Mouse (Mus musculus): ENCODE data around the gene Fam149a. TPM values are rescaled to one million over a fixed set of nuclear protein-coding genes. Genes with fewer than 3 reads are reported as not detected.

Fam149a gene
- polyA plus RNA-seq, 1 experiment = 13.1 TPM

GRCm38 (mm10) chr8:45308366-45308765, 73.7 kb downstream of the Fam149a start, which contains the start of gene Gm45753:
Gene Gm45753 (minus strand): TSS chr8:45308466.
- Histone ChIP-seq H3K4me1 (ENCODE audit: control insufficient read depth, insufficient read depth, insufficient read length, low read length) (no peaks in the 10 kb centered on the region; the same call in 1 of the 2 replicates), H3K27ac (replicated peaks; ENCODE audit: low read depth, low read length) (no peak within 1 kb of the TSS), H3K4me3 (ENCODE audit: insufficient read depth, low read depth, low read length) (no peak within 1 kb of the TSS)

DNA sequence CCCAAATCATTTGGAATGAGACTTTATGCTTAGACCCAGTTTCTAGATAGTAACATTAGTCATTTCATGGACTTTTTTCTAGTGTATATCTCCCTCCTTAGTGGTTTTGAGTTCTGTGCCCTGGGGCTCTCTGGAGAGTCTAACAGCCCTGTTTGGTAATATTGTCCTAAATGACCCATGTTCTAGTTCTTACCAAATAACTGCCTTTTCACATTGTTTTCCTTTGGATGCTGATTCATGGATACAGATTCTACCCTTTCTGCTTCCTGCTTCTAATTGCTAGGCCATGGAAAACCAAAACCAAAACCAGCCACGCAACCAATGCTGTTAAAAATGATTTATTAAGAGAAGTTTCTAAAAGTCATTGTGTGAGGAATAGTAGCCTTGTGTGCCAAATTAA, 76.6 kb downstream of the Fam149a start:
- peak overlapping the region; percentile 60 for H3K27ac ChIP-seq (replicated peaks; ENCODE audit: low read depth, low read length)
- H3K4me3 ChIP-seq (ENCODE audit: insufficient read depth, low read depth, low read length) = no peak overlapping the region
- H3K4me1 ChIP-seq (ENCODE audit: control insufficient read depth, insufficient read depth, insufficient read length, low read length) = no peaks in the 10 kb centered on the region; the same call in 1 of the 2 replicates

DNA sequence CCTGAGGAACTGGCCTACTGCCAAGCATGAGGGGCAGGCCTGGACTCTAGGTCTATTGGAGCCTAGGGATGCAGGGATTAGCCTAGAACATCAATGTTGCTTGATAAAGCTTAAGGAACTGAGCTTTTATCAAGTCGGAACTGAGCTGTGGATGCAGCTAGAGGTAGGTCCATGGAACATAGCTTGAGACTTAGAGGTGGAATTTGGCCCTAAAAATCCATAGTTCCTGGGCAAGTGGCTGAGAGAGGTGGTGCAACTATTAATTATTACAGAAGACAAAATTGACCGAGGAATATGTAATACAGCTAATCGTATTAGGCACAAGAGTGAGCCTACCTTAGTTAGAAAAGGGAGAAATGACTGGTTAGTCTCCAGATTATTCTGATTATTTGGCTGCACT, 77.7 kb downstream of the Fam149a start:
- no peak overlapping the region for H3K27ac ChIP-seq (replicated peaks; ENCODE audit: low read depth, low read length)
- H3K4me1 ChIP-seq (ENCODE audit: control insufficient read depth, insufficient read depth, insufficient read length, low read length) = no peaks in the 10 kb centered on the region; the same call in 1 of the 2 replicates
- no peak overlapping the region for H3K4me3 ChIP-seq (ENCODE audit: insufficient read depth, low read depth, low read length)

- H3K27ac ChIP-seq (replicated peaks; ENCODE audit: low read depth, low read length) = no peak overlapping the region
- H3K4me1 ChIP-seq (ENCODE audit: control insufficient read depth, insufficient read depth, insufficient read length, low read length) = no peaks in the 10 kb centered on the region; the same call in 1 of the 2 replicates
Measured at GRCm38 (mm10) chr8:45302390-45302789, 79.7 kb downstream of the Fam149a start.

GRCm38 (mm10) chr8:45295276-45295675, 86.8 kb downstream of the Fam149a start:
- Histone ChIP-seq H3K27ac (replicated peaks; ENCODE audit: low read depth, low read length) (no peak overlapping the region), H3K4me1 (ENCODE audit: control insufficient read depth, insufficient read depth, insufficient read length, low read length) (no peaks in the 10 kb centered on the region), H3K4me3 (ENCODE audit: insufficient read depth, low read depth, low read length) (no peak overlapping the region)

More at GRCm38 (mm10) chr8:45302390-45302789, 79.7 kb downstream of the Fam149a start:
- no peak overlapping the region for H3K4me3 ChIP-seq (ENCODE audit: insufficient read depth, low read depth, low read length)

GRCm38 (mm10) chr8:45294687-45295086, 87.4 kb downstream of the Fam149a start, which contains the start of gene Klkb1:
Gene Klkb1 (minus strand): TSS chr8:45294859.
- H3K27ac ChIP-seq (replicated peaks; ENCODE audit: low read depth, low read length) = no peak within 1 kb of the TSS
- no peak within 1 kb of the TSS for H3K4me3 ChIP-seq (ENCODE audit: insufficient read depth, low read depth, low read length)
- H3K4me1 ChIP-seq (ENCODE audit: control insufficient read depth, insufficient read depth, insufficient read length, low read length) = no peaks in the 10 kb centered on the region

- Histone ChIP-seq H3K27ac (replicated peaks; ENCODE audit: low read depth, low read length) (no peak overlapping the region), H3K4me3 (ENCODE audit: insufficient read depth, low read depth, low read length) (no peak overlapping the region), H3K4me1 (ENCODE audit: control insufficient read depth, insufficient read depth, insufficient read length, low read length) (no peaks in the 10 kb centered on the region)
Measured at GRCm38 (mm10) chr8:45291790-45292189, 90.3 kb downstream of the Fam149a start.

Other genes starting within 250 kb of the Fam149a start
- not detected in 2 replicates for gene F11, start 120.3 kb downstream of the Fam149a start, polyA plus RNA-seq (2012; ENCODE audit: insufficient read depth, insufficient read length, missing spikeins)
- gene Klkb1, start 87.4 kb downstream of the Fam149a start, polyA plus RNA-seq (2012; ENCODE audit: insufficient read depth, insufficient read length, missing spikeins) = 0.38 and 0.40 TPM in 2 replicates
- not detected in 2 replicates for gene Gm45753, start 73.8 kb downstream of the Fam149a start, polyA plus RNA-seq (2012; ENCODE audit: insufficient read depth, insufficient read length, missing spikeins)
- 29.3 and 45.5 TPM in 2 replicates for gene Cyp4v3, start 49.1 kb downstream of the Fam149a start, polyA plus RNA-seq (2012; ENCODE audit: insufficient read depth, insufficient read length, missing spikeins)
- gene Tlr3, start 28.8 kb upstream of the Fam149a start, polyA plus RNA-seq (2012; ENCODE audit: insufficient read depth, insufficient read length, missing spikeins) = 6.6 and 7.1 TPM in 2 replicates
- gene Sorbs2, start 125.5 kb upstream of the Fam149a start, polyA plus RNA-seq (2012; ENCODE audit: insufficient read depth, insufficient read length, missing spikeins) = 4.7 and 6.4 TPM in 2 replicates